Mouse (Mus musculus) left cerebral cortex, postnatal 25 days (tissue): ENCODE results near the gene Ctxn2. TPM values are rescaled to one million over a fixed set of nuclear protein-coding genes. Genes with fewer than 3 reads are reported as not detected.
"Not testable (repeated sequence)": the region's sequence is repeated elsewhere in the genome, so short reads cannot be mapped to it uniquely, and the experiment has no call there.

ENCODE experiments used
- DNase-seq, 2 experiments: peaks; one replicate each; pipeline ENCODE4 v3.0.0; 2022; ENCODE audit warnings: low spot score in 2 of 2, mixed read lengths in 1 of 2
- intact Hi-C: fragments of 180-260 bp; cut with DNase I; formaldehyde crosslinking; loops from one replicate; pipeline ENCODE4 v1.15.1; 2025
- total RNA-seq, 2 experiments: library from RNA; stranded (reverse); gene quantifications; 2 replicates each; pipeline ENCODE4 v1.2.3; 2021

Ctxn2 gene
- total RNA-seq: 1 to 10 TPM; 7.9 to 8.4 TPM

GRCm38 (mm10) chr2:125135903-125136811 lies at the start of gene Ctxn2:
TSS of gene Ctxn2 (plus strand) at chr2:125136692.
- DNase-seq: peak; percentile 60 to 62
- intact Hi-C loops: no loop called here

- no peak for DNase-seq
- intact Hi-C loops: no loop called here
These were observed 47.7 kb upstream of the Ctxn2 start for GRCm38 (mm10) chr2:125088757-125089156.

- intact Hi-C loops, DNase-seq: not testable (repeated sequence)
These were observed 44.4 kb upstream of the Ctxn2 start for GRCm38 (mm10) chr2:125092123-125092522.

GRCm38 (mm10) chr2:125104491-125104890 lies 32.0 kb upstream of the Ctxn2 start:
- DNase-seq, intact Hi-C loops: not testable (repeated sequence)

- intact Hi-C loops, DNase-seq: not testable (repeated sequence)
These were observed 30.0 kb upstream of the Ctxn2 start for GRCm38 (mm10) chr2:125106536-125106935.

- peak; percentile 31 to 75 for DNase-seq
These were observed 16.9 kb upstream of the Ctxn2 start for GRCm38 (mm10) chr2:125119381-125120110.

GRCm38 (mm10) chr2:125122288-125122623 lies 14.2 kb upstream of the Ctxn2 start:
- intact Hi-C loops: no loop called here
- DNase-seq: no peak

More at GRCm38 (mm10) chr2:125119381-125120110, 16.9 kb upstream of the Ctxn2 start:
- intact Hi-C loops: no loop called here

GRCm38 (mm10) chr2:125122624-125123476 lies 13.6 kb upstream of the Ctxn2 start:
- peak; percentile 58 to 64 for DNase-seq
- intact Hi-C loops: no loop called here

GRCm38 (mm10) chr2:125123477-125123852 lies 13.0 kb upstream of the Ctxn2 start, which contains the start of gene Myef2:
TSS of gene Myef2 (minus strand) at chr2:125123661.
- intact Hi-C loops: no loop called here
- DNase-seq: peak; percentile 76 to 82

- intact Hi-C loops: no loop called here
- no peak for DNase-seq
These were observed 10.7 kb upstream of the Ctxn2 start for GRCm38 (mm10) chr2:125125824-125126223.

- intact Hi-C loops: no loop called here
These were observed 9.7 kb upstream of the Ctxn2 start for GRCm38 (mm10) chr2:125126792-125127191.

GRCm38 (mm10) chr2:125134113-125134512 lies 2.4 kb upstream of the Ctxn2 start:
- intact Hi-C loops: no loop called here
- DNase-seq: no peak

More at GRCm38 (mm10) chr2:125126792-125127191, 9.7 kb upstream of the Ctxn2 start:
- DNase-seq: no peak

- DNase-seq: no peak
- intact Hi-C loops: no loop called here
These were observed 354 bp downstream of the Ctxn2 start for GRCm38 (mm10) chr2:125136846-125137245.

GRCm38 (mm10) chr2:125142336-125142735 lies 5.8 kb downstream of the Ctxn2 start:
- intact Hi-C loops: no loop called here
- no peak for DNase-seq

- intact Hi-C loops: no loop called here
- DNase-seq: no peak
These were observed 15.9 kb downstream of the Ctxn2 start, which contains the start of gene Slc12a1 for GRCm38 (mm10) chr2:125152388-125152787. TSS of gene Slc12a1 (plus strand) at chr2:125152505.

GRCm38 (mm10) chr2:125154294-125154693 lies 17.8 kb downstream of the Ctxn2 start:
- intact Hi-C loops: no loop called here
- DNase-seq: no peak

- intact Hi-C loops: no loop called here
- DNase-seq: no peak
These were observed 19.0 kb downstream of the Ctxn2 start for GRCm38 (mm10) chr2:125155504-125155903.

GRCm38 (mm10) chr2:125162012-125162470 lies 25.5 kb downstream of the Ctxn2 start:
- peak in 1 of 2 experiments; percentile 4 for DNase-seq
- intact Hi-C loops: no loop called here

GRCm38 (mm10) chr2:125178225-125178798 lies 41.8 kb downstream of the Ctxn2 start:
- intact Hi-C loops: no loop called here
- DNase-seq: peak in 1 of 2 experiments; percentile 48
